Mouse (Mus musculus) G1E (cell line): ENCODE measurements around the gene Hsf4. TPM values are rescaled to one million over a fixed set of nuclear protein-coding genes. Genes with fewer than 3 reads are reported as not detected.
A peak's percentile ranks its signal among the peaks of the same experiment; 100 is the strongest.

Experiments
- ATAC-seq: 2 replicates; pipeline ENCODE4 v1.8.0; 2016; ENCODE audit warnings: mild to moderate bottlenecking; ENCODE audit not compliant: insufficient number of reproducible peaks, poor library complexity, low FRiP score, severe bottlenecking; ENCODE audit errors: extremely low read depth
- DNase-seq: peaks from one replicate; pipeline ENCODE4 v3.0.0; 2012; ENCODE audit warnings: low spot score
- H3K27me3 ChIP-seq: 2 replicates; pipeline ENCODE4 v1.6.1; 2012; ENCODE audit warnings: mild to moderate bottlenecking, low read length, inconsistent platforms; ENCODE audit not compliant: insufficient read depth
- H3K36me3 ChIP-seq: replicated peaks from 2 replicates; pipeline ENCODE3; 2012; ENCODE audit warnings: mild to moderate bottlenecking, inconsistent platforms
- H3K4me1 ChIP-seq: 2 replicates; pipeline ENCODE4 v1.6.1; 2012; ENCODE audit warnings: low read depth, low read length, inconsistent platforms, mixed read lengths; ENCODE audit not compliant: insufficient read depth
- H3K4me3 ChIP-seq: 2 replicates; pipeline ENCODE4 v1.5.1; 2012; ENCODE audit warnings: low read depth, mild to moderate bottlenecking, inconsistent platforms, low read length, moderate library complexity, mixed read lengths
- H3K9me3 ChIP-seq: replicated peaks from 2 replicates; pipeline ENCODE4 v1.6.1; 2012; ENCODE audit warnings: inconsistent platforms
- CTCF ChIP-seq: IDR thresholded peaks from 2 replicates; pipeline ENCODE4 v1.5.1; 2012; ENCODE audit warnings: low read depth, low read length, inconsistent platforms, mixed read lengths
- GATA1 ChIP-seq: IDR thresholded peaks from 2 replicates; pipeline ENCODE4 v1.6.1; 2012; ENCODE audit warnings: borderline replicate concordance, low read length, inconsistent platforms, mixed read lengths
- GATA2 ChIP-seq: IDR thresholded peaks from 2 replicates; pipeline ENCODE4 v1.6.1; 2012; ENCODE audit warnings: low read depth, low read length, inconsistent platforms, borderline replicate concordance
- POLR2AphosphoS5 ChIP-seq: IDR thresholded peaks from 2 replicates; pipeline ENCODE4 v1.6.1; 2012; ENCODE audit warnings: low read depth, low read length, inconsistent platforms; ENCODE audit not compliant: insufficient replicate concordance
- TAL1 ChIP-seq: conservative IDR thresholded peaks from 2 replicates; pipeline ENCODE4 v1.6.1; 2012; ENCODE audit warnings: low read depth, low read length, inconsistent platforms, mixed read lengths
- polyA plus RNA-seq: library from polyadenylated mRNA; stranded (reverse); fragments of >175 nt; gene quantifications from 2 replicates; pipeline ENCODE4 v1.2.3, GENCODE M21; 2012
- total RNA-seq, 2 experiments: library from RNA; stranded (forward) in 1 of 2; stranded (reverse) in 1 of 2; fragments of 200-1000 nt in 1 of 2; fragments of >200 nt in 1 of 2; fragmentation: Nextera tagmentation in 1 of 2; gene quantifications; 2 replicates each; pipeline ENCODE4 v1.2.3; 2014 to 2017

The Hsf4 gene
- total and polyA plus RNA-seq, 3 experiments, result 0.39 to 0.93 (median 0.68) TPM

GRCm38 (mm10) chr8:105282239-105282638, 12.6 kb downstream of the Hsf4 start:
- Histone ChIP-seq H3K27me3 (peaks cover 29% of the 10 kb centered on the region), H3K9me3 (no peaks in the 10 kb centered on the region; the same call in 1 of the 2 replicates), H3K4me1 (peaks cover 50% of the 10 kb centered on the region), H3K4me3 (peak overlapping the region; percentile 71; the same call in 1 of the 2 replicates), H3K36me3 (peaks cover 32% of the 10 kb centered on the region)
- DNase-seq, result no peak
- no peak for TF ChIP-seq CTCF
- no peak for TF ChIP-seq GATA2
- TF ChIP-seq GATA1, result no peak
- TF ChIP-seq POLR2AphosphoS5, result no peak
- no peak for TF ChIP-seq TAL1
- ATAC-seq, result no peak

DNA sequence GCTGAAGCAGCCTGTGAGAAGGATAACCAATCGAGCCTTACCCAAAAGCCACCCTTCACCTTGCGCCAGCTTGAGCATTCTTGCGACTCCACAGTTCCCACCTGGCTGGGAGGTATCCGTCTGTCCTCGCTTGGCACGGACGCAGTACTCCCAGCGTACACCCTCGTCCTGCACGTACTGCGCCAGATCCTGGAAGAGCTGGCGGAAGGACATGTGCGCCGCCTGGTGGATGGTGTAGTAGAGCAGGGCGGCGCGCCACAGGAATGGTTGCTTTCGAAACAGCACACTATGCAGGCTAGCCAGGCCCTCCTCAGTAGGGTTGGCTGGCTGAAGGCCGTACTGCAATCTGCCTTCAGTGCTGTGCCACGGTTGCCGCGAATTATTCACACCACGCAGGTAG, 13.5 kb downstream of the Hsf4 start:
- Histone ChIP-seq H3K4me3 (peak overlapping the region; percentile 71), H3K4me1 (peaks cover 51% of the 10 kb centered on the region)
- peak; percentile 76 for DNase-seq

GRCm38 (mm10) chr8:105285514-105285913, 15.9 kb downstream of the Hsf4 start:
- TF ChIP-seq GATA1 (no peak), TAL1 (no peak), CTCF (no peak), GATA2 (no peak), POLR2AphosphoS5 (no peak)
- Histone ChIP-seq H3K9me3 (no peaks in the 10 kb centered on the region), H3K36me3 (peaks cover 15% of the 10 kb centered on the region), H3K27me3 (peaks cover 15% of the 10 kb centered on the region; the same call in 1 of the 2 replicates), H3K4me1 (peaks cover 60% of the 10 kb centered on the region), H3K4me3 (no peak overlapping the region)
- DNase-seq (no peak), ATAC-seq (no peak)

More for the DNA sequence above, 13.5 kb downstream of the Hsf4 start:
- peak; percentile 94 for TF ChIP-seq CTCF
- no peak for TF ChIP-seq POLR2AphosphoS5
- Histone ChIP-seq H3K36me3 (peaks cover 32% of the 10 kb centered on the region), H3K27me3 (peaks cover 26% of the 10 kb centered on the region), H3K9me3 (no peaks in the 10 kb centered on the region; the same call in 1 of the 2 replicates)
- ATAC-seq, result peak; percentile 76

DNA sequence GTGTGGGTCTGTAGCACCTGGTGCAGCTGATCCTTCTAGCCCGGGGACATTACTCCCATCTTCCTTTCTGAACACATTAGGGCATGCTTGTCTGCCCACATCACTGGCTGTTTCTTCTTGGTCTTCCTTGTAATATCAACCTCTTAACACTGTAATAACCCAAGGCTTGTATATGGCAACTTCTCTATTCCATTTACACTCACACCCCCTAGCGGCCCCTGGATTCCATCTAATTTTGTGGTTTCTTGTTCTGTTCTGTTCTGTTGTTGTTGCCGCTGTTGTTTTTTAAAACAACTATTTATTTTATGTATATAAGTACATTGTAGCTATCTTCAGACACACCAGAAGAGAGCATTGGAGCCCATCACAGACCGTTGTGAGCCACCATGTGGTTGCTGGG, 17.3 kb downstream of the Hsf4 start:
- peaks cover 54% of the 10 kb centered on the region for H3K4me1 ChIP-seq
- ATAC-seq (no peak), DNase-seq (no peak)

DNA sequence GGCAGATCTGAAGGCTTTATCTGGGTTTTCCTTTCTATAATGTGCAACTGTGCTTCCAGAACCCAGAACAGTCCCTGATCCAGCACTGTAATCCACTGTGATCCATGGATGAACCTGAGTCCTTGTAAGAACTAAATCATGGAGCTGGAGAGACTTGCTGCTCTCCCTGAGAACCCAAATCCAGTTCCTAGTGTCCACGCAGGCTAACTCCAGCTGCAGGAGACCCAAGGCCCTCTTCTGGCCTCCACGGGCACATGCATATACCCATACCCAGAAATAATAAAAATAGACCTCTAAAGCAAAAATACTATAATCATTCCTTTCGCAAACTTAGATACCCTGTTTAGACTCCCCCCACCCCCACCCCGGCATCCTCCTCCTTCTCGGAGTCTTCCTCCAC, 18.6 kb downstream of the Hsf4 start:
- no peak for DNase-seq
- Histone ChIP-seq H3K27me3 (peaks cover 15% of the 10 kb centered on the region; the same call in 1 of the 2 replicates), H3K36me3 (peaks cover 9% of the 10 kb centered on the region), H3K4me3 (no peak overlapping the region), H3K4me1 (peaks cover 41% of the 10 kb centered on the region), H3K9me3 (no peaks in the 10 kb centered on the region)
- ATAC-seq, result no peak
- no peak for TF ChIP-seq GATA1
- no peak for TF ChIP-seq POLR2AphosphoS5
- TF ChIP-seq GATA2, result no peak
- no peak for TF ChIP-seq CTCF
- TF ChIP-seq TAL1, result no peak

More for the DNA sequence above, 17.3 kb downstream of the Hsf4 start:
- Histone ChIP-seq H3K4me3 (no peak overlapping the region), H3K27me3 (peaks cover 15% of the 10 kb centered on the region; the same call in 1 of the 2 replicates), H3K9me3 (no peaks in the 10 kb centered on the region), H3K36me3 (peaks cover 7% of the 10 kb centered on the region)
- no peak for TF ChIP-seq GATA1

- peak overlapping the region; percentile 74 for H3K4me3 ChIP-seq
- no peak for TF ChIP-seq GATA2
- TF ChIP-seq TAL1, result no peak
- no peak for TF ChIP-seq CTCF
- no peak for TF ChIP-seq POLR2AphosphoS5
- no peak for TF ChIP-seq GATA1
- H3K4me1 ChIP-seq, result peaks cover 36% of the 10 kb centered on the region
- H3K9me3 ChIP-seq, result no peaks in the 10 kb centered on the region
- ATAC-seq, result peak; percentile 97
- H3K36me3 ChIP-seq, result peaks cover 13% of the 10 kb centered on the region
- peak; percentile 92 for DNase-seq
- H3K27me3 ChIP-seq, result peaks cover 15% of the 10 kb centered on the region; the same call in 1 of the 2 replicates
Observed at GRCm38 (mm10) chr8:105288958-105289732, 19.5 kb downstream of the Hsf4 start.
